Mouse (Mus musculus): ENCODE results near the gene Dusp11. TPM values are rescaled to one million over a fixed set of nuclear protein-coding genes. Genes with fewer than 3 reads are reported as not detected.
"Not testable (repeated sequence)": the region's sequence is repeated elsewhere in the genome, so short reads cannot be mapped to it uniquely, and the experiment has no call there.

Dusp11 gene
- polyA plus RNA-seq, 1 experiment from 2014 or later = 56.3 TPM

- no peak overlapping the region for H3K9ac ChIP-seq (replicated peaks; ENCODE audit: low read depth, low read length)
- no peaks in the 10 kb centered on the region for H3K9me3 ChIP-seq (ENCODE audit: control insufficient read depth, low read length)
- H3K27me3 ChIP-seq (replicated peaks; ENCODE audit: control insufficient read depth, insufficient read depth, low read length) = no peaks in the 10 kb centered on the region
- H3K27ac ChIP-seq (ENCODE audit: low read length) = no peak overlapping the region
- H3K4me1 ChIP-seq (replicated peaks; ENCODE audit: control insufficient read depth, insufficient read depth, low read length) = peaks cover 2% of the 10 kb centered on the region; the same call in 1 of the 2 replicates
- H3K4me2 ChIP-seq (ENCODE audit: low read length) = no peak overlapping the region
- ATAC-seq = no peak
- WGBS = 98% methylated on average over 2 of the region's 2 CpGs
- no peak overlapping the region for H3K4me3 ChIP-seq (replicated peaks; ENCODE audit: low read length)
- no peaks in the 10 kb centered on the region for H3K36me3 ChIP-seq (ENCODE audit: control insufficient read depth, insufficient read depth)
Measured at GRCm38 (mm10) chr6:85902303-85902702, 59.2 kb downstream of the Dusp11 start.

- 69% methylated on average over 7 of the region's 8 CpGs for WGBS
- H3K27ac ChIP-seq (ENCODE audit: low read length); H3K9me3 ChIP-seq (ENCODE audit: control insufficient read depth, low read length); H3K4me2 ChIP-seq (ENCODE audit: low read length); H3K4me1 ChIP-seq (replicated peaks; ENCODE audit: control insufficient read depth, insufficient read depth, low read length); H3K9ac ChIP-seq (replicated peaks; ENCODE audit: low read depth, low read length); ATAC-seq; H3K36me3 ChIP-seq (ENCODE audit: control insufficient read depth, insufficient read depth); H3K4me3 ChIP-seq (replicated peaks; ENCODE audit: low read length); H3K27me3 ChIP-seq (replicated peaks; ENCODE audit: control insufficient read depth, insufficient read depth, low read length): not testable (repeated sequence)
Measured at GRCm38 (mm10) chr6:85898596-85899475, 62.6 kb downstream of the Dusp11 start.

GRCm38 (mm10) chr6:85895061-85895648 lies 66.3 kb downstream of the Dusp11 start:
- ATAC-seq; H3K4me1 ChIP-seq (replicated peaks; ENCODE audit: control insufficient read depth, insufficient read depth, low read length); H3K36me3 ChIP-seq (ENCODE audit: control insufficient read depth, insufficient read depth); H3K27ac ChIP-seq (ENCODE audit: low read length); H3K4me3 ChIP-seq (replicated peaks; ENCODE audit: low read length); H3K4me2 ChIP-seq (ENCODE audit: low read length); H3K9ac ChIP-seq (replicated peaks; ENCODE audit: low read depth, low read length); H3K9me3 ChIP-seq (ENCODE audit: control insufficient read depth, low read length); H3K27me3 ChIP-seq (replicated peaks; ENCODE audit: control insufficient read depth, insufficient read depth, low read length): not testable (repeated sequence)
- WGBS = 68% methylated on average over 25 of the region's 25 CpGs

Other genes with a start within 250 kb of the Dusp11 start
- 0.11 TPM in 1 of 2 replicates, not detected in the other for gene Nat8f7, start 248.5 kb downstream of the Dusp11 start, polyA plus RNA-seq (2015; fragmentation: Nextera tagmentation; extraction: Ambion mirVana)
- gene Nat8f3, start 195.9 kb downstream of the Dusp11 start, polyA plus RNA-seq (2015; fragmentation: Nextera tagmentation; extraction: Ambion mirVana) = 0.25 and 0.48 TPM in 2 replicates
- gene Nat8f6, start 140.7 kb downstream of the Dusp11 start, polyA plus RNA-seq (2015; fragmentation: Nextera tagmentation; extraction: Ambion mirVana) = not detected in 2 replicates
- gene Nat8f5, start 140.7 kb downstream of the Dusp11 start, polyA plus RNA-seq (2015; fragmentation: Nextera tagmentation; extraction: Ambion mirVana) = not detected in 2 replicates
- gene Nat8, start 129.6 kb downstream of the Dusp11 start, polyA plus RNA-seq (2015; fragmentation: Nextera tagmentation; extraction: Ambion mirVana) = not detected in 2 replicates
- not detected in 2 replicates for gene Nat8f2, start 92.5 kb downstream of the Dusp11 start, polyA plus RNA-seq (2015; fragmentation: Nextera tagmentation; extraction: Ambion mirVana)
- gene Nat8f4, start 56.8 kb downstream of the Dusp11 start, polyA plus RNA-seq (2015; fragmentation: Nextera tagmentation; extraction: Ambion mirVana) = 6.3 and 6.5 TPM in 2 replicates
- gene Tprkb, start 49.8 kb downstream of the Dusp11 start, polyA plus RNA-seq (2015; fragmentation: Nextera tagmentation; extraction: Ambion mirVana) = 50.4 and 57.0 TPM in 2 replicates
- 12.3 and 12.4 TPM in 2 replicates for gene Nat8f1, start 46.0 kb downstream of the Dusp11 start, polyA plus RNA-seq (2015; fragmentation: Nextera tagmentation; extraction: Ambion mirVana)
- not detected in 2 replicates for gene Figla, start 54.5 kb upstream of the Dusp11 start, polyA plus RNA-seq (2015; fragmentation: Nextera tagmentation; extraction: Ambion mirVana)
- 243 and 248 TPM in 2 replicates for gene Add2, start 67.0 kb upstream of the Dusp11 start, polyA plus RNA-seq (2015; fragmentation: Nextera tagmentation; extraction: Ambion mirVana)
- gene Tgfa, start 233.6 kb upstream of the Dusp11 start, polyA plus RNA-seq (2015; fragmentation: Nextera tagmentation; extraction: Ambion mirVana) = 14.6 and 19.7 TPM in 2 replicates